Mouse (Mus musculus) yolk sac, embryonic 10.5 days (tissue): Measurements from ENCODE around the gene Stt3b.
"Not testable (repeated sequence)": the region's sequence is repeated elsewhere in the genome, so short reads cannot be mapped to it uniquely, and the experiment has no call there.

Source experiments
- DNase-seq: peaks from one replicate; pipeline ENCODE4 v3.0.0-alpha.2; 2017; ENCODE audit warnings: low spot score

Stt3b gene

DNA sequence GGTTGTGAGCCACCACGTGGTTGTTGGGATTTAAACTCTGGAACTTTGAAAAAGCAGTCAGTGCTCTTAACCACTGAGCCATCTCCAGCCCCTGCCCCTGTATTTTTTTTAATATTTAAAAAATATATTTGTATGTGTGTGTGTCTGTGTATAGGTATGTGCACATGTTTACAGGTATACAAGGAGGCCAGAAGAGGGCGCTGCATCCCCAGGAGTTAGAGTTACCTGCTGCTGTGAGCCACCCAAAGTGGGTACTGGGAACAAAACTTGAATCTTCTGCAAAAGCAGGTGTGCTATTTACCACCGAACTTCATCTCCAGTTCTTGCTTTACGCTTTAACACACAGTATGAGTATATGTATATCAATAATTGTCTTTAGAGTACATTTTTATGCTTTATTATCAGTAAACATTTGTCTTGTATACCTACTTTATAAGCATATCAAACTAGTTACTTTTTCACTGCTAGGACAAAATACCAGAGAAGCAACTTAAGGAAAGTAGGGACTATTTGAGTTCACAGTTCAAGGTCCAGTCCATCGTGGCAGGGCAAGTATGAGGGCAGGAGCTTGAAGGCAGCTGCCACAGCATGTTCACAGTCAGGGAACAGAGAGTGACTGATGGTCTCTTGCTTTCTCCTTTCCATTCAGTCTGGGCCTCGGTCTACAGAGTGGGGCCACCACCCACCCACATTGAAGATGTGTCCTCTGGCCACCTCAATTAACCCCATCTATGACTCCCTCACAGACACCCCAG is 8.6 kb upstream of the Stt3b start:
- no peak for DNase-seq

DNA sequence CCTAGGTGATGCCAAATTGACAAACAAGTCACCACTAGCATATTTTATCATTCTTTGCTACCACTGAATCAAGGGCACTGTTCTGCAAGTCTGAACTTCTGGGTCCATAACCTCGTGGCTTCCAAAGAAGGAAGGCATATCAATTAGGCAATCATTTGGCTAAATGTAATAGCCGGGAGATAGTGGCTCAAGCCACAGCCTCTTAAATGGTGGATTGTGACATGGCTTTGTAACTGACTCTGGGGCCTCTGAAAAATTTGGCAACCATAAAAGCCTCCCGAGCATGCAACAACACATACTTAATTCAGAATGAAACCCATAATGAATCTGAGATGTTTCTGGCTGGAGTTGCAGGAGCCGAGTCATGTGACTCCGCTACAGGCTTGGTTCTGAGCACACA is 6.8 kb upstream of the Stt3b start:
- DNase-seq = no peak

DNA sequence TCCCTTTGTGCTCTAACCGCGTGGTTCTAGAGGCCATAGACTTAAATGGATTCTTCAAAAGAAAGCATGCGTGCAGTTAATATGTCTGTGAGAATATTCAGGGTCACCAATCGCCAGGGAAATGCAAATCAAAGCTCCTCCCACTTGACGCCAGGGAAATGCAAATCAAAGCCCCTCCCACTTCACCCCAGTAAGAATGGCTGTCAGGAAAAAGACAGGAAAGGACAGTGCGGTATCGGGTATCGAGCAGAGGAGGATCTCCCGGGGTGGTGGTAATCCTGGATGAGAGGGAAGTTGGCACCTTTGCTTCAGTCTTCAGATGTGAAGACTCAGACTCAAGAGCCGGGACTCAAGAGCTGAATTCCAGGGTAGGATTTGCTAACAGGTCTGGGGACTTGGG is 4.3 kb upstream of the Stt3b start:
- DNase-seq = peak; percentile 63

DNA sequence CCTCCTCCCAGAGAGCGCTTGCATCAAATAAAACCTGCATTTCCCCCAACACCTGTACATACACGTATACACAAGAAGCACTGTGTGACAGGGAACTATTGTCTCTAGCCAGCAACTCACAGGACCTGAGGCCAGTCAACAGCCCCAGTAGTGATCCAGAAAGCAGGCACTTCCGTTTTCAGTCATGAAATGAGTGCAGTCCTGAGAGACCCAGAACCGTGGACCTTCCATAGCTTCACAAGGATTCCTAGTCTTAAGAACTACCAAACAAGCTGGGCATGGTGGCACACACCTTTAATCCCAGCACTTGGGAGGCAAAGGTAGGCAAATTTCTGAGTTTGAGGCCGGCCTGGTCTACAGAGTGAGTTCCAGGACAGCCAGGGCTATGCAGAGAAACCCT is 3.6 kb upstream of the Stt3b start:
- no peak for DNase-seq

DNA sequence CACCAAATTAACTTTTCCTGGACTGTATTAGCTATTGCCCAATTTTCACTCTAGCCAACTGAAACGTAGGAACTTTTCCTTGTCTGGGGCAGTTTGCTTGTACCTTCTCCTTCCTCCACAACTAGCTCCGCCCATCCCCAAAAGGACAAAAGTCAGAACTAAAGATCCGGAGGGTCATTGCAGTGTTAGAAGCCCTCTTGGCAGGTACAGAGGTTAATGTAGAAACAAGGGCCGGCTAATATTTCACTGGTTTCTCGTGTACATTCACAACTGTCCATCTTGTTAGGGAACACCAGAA is 951 bp upstream of the Stt3b start:
- DNase-seq = peak; percentile 82

DNA sequence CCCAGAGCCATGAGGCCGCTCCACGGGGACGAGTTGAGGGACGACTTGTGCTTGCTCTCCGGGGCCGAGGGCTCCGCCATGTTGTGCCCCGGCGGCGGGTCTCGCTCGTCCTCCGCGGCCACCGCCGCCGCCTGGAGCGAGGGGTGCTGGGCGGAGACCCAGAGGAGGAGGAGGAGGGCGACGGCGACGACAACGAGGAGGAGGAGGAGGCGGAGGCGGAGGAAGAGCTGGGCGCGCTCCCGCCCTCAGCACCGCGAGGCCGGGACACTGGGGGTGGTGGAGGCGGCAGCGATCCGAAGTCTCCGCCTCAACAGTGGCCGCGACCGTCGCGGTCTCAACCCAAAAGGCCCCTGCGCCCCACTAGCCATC is 260 bp downstream of the Stt3b start:
- no peak for DNase-seq

DNA sequence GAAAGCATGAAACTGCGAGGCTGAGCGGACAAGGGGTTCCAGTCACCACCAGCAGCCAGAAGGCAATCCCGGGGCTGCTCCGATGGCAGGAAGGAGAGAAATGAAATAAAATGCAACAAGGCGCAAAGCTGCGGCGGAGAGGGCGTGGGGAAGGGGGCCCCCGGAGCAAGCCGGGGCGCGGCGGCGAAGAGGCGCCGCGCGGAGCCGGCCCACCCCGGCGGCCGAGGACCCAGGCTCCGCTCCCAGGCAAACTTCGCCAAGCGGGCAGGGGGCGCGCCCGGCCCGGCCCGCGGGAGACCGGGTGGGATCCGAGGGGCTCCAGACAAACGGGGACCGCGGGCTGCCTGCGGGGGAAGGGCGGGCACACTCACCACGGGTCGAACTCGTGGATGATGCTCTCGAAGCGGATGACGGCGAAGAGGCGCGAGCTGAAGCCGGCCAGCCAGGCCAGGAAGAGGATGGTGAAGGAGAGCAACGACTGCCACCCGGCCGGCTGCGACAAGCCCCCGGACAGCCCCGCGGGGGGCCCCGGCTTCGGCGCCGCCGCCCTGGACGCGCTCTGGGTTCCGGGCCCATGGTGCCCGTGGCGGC is 745 bp downstream of the Stt3b start:
- DNase-seq = no peak

DNA sequence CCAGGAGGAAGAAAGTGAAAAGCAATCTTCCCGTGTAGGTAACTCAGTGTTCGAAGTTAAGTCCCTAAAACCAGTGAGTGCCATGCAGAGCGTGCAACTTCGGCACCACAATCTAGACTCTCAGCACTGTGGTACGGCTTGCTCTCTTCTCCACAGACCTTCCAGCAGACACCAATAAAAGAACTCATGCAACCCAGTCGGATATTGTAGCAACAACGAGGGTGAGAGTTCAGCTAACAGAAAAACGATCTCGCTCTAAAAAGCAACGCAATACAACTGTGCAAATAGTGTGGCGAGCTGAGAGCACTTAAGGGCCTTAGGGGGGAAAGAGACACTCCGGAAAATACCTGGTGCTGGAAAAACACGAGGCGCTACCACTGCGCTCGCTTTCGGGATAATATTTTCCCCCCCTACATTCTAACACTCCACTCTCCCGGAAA is 1.3 kb downstream of the Stt3b start:
- peak; percentile 54 for DNase-seq

DNA sequence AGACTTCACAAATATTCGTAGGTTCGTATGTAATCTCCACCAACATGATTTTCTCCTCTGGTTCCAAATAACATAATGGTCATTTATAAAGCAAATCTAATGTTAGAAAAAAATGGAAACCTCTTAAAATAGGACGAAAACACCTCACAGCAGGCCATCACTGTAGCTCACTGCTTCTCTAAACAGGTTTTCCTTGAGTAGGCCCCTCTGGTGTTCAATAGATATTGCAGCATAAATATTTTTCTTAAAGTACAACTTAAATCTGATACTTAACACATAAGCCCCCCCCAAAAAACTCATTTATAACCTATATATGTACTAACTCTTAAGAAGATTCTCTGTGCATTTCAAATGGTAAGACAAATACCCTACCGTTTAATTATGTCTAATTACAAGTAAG is 1.8 kb downstream of the Stt3b start:
- DNase-seq = no peak

DNA sequence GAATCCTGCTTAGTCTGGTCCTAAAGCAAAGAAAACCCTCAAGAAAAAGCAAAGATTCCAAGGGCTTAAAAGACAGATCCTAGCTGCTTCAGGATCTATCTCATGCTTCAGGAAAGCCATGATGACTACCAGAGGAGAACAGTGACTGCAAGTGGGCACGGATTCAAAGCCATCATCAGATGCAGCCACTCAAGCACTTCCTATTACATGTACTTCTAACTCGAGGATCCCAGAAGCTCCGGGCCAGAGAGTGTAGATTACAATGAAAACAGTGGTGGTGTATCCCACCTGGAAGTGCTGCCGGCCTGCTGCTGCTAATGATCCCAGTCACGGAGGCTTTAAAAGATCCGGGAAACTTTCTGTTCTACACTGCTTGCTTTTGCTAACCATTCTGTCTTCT is 4.0 kb downstream of the Stt3b start:
- no peak for DNase-seq

DNA sequence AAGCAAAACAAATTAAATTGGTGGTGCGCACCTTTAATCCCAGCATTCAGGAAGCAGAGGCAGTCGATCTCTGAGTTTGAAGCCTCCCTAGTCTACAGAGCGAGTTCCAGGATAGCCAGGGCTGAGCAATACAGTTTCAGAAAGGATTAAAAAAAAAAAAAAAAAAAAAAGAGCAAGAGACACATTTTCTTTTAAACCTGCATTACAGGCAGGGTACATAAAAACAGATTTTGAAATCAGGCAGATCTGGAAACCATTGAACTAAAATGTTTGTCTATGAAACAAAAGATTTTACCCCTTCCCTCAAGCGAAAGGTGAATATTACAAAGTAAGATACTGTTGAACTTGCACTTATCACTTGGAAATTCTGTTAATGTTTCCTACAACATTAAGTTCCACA is 6.1 kb downstream of the Stt3b start:
- no peak for DNase-seq

DNA sequence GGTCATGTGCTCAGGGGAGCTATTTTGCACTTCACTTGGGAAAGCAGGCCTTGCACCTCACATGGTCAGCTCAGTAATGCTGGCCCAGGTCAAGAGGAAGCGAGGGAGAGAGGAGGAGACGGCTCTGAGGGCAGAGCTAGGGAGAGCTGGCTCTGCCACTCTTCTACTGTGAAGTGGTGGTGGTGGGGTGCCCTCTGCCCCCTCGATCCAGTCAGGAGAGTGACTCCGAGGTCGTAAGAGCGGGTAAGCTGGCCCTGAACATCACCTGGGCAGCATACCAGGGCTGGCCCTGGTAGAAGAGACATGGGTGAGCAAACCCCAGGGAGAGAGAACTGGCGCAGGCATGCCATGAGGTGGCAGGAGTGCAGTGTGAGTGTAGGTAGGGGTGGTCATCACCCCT is 8.6 kb downstream of the Stt3b start:
- DNase-seq = no peak

DNA sequence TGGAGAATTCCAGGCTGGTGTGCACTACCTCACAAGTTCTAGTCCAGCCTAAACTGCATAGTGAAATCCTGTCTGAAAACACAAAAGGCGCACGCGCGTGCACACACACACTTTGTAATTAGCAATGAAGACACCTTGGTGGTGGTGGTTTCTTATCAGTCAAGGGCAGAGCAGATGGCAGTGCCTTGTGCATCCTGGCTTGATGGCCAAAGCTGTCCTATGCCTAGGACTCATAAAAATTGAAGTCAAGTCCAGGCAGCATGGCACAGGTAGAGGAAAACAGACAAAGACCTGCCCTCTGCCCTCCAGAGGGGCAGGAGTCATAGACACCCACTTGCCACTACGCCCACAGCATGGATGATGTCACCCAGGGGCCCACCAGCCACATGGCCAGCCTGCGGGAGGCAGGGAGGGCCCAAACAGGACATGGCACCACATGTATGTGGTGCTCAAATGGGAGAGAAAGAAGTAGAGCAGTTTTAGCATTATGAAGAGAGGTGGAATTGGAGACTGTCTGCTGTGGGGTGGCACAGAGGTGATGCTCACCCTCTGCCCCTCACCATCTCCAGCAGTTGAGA is 9.1 kb downstream of the Stt3b start:
- DNase-seq = no peak

DNA sequence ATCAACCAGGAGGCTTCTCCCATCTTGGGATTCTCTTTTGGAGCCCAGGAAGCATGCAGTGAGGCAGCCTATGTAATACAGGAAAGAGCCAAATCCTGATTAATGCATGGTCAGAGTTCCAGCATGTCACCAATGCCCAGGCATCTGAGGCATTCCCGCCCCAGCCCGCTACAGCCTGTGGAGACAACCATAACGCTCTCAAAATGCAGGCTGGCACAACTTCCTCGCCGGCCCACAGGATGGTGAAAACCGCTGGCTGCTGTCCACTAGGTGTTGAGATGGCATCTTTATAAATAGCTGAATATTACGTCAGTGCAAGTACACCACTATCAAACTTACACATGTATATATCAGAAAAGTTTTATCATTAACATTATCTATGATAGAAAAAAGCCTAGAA is 13.5 kb downstream of the Stt3b start:
- no peak for DNase-seq

DNA sequence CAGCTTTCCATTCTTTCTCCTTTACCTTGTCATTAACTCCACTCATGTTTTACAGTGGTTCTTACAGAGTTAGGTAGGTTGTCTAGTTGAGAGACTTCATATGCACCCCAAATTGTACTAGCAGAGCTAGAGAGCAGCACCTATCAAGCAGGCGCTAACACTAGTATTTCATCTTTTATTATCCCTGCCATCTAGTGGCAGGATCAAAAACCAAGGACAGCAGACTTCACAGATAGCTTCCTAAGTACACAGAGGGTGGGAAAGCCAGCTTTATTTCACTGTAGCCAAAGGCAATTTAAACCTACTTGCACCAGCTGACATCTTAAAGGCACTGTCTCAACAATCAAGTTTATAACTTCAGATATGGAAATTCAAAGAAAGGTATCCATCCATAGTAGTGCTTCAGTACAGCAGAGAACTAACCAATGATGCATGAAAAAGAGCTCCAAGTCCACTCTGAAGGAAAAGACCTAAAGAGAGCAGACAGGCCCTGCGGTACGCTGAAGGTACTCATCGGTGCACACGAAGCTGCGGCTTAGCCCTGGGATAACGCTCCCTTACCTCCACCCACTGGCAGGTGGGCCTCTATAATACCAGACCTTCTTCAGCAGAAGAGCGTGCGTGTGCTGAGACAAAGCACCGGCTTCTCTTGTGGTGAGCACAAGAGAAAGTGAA is 16.2 kb downstream of the Stt3b start:
- no peak for DNase-seq

DNA sequence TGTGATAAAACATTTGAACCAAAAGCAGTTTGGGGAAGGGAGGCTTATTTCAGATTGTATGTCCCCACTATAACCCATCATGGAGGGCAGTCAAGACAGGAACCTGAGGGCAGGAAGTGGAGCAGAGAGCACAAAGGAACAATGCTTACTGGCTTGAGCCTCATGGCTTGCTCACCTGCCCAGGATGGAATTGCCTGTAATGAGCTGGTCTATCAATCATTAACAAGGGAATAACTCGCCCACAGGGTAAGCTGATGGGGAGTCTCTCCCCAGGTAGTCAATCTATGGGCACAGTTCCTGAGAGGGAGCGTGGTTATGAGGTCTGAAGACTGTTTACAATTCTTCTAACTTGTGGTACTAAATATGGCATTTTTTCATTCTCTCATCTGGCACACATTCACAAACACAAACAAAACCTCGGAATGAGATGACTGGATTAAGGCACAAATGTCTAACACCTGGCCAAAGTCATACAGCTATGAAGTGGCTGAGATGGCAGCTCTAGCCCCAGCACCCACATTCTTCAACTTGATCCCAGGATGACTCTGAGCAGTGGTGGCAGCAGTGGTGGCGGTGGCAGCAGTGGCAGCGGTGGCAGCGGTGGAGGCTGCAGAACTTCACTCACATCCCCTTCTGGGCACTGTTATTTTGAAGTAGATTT is 22.3 kb downstream of the Stt3b start:
- peak; percentile 32 for DNase-seq

DNA sequence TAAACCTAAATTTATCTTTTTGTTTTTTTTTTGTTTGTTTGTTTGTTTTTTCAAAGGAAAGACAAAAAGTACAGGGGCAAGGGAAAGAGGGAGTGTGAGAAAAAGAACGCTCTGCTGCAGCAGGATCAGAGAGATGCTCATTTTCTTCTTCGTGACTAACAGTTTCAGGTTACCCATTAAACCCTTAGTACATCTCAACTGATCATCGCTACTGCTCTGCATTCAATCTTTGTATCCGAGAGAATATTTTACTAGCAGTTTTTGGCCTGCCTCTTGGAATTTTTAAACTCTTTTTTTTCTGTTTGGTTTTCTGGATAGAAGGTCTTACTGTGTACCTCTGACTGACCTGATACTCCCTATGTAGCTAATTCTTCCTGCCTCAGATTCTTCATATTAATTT is 25.8 kb downstream of the Stt3b start:
- DNase-seq = no peak

DNA sequence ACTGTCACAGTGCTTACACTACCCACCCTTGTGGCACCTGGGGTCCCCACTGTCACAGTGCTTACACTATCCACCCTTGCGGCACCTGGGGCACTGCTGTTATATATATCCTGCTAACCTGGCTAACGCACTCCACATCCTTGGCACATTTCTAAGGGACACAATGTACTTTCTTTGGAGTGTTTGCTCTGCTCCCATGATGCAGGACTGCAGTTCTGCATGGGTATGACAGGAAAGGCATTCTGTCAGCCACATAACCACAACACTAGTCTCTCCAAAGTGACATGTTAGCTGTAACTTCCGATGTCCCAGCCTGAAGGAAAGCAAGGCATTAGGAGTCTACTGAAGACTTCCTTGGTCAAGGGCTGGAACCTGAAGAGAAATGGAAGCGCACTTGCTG is 26.8 kb downstream of the Stt3b start:
- no peak for DNase-seq

DNA sequence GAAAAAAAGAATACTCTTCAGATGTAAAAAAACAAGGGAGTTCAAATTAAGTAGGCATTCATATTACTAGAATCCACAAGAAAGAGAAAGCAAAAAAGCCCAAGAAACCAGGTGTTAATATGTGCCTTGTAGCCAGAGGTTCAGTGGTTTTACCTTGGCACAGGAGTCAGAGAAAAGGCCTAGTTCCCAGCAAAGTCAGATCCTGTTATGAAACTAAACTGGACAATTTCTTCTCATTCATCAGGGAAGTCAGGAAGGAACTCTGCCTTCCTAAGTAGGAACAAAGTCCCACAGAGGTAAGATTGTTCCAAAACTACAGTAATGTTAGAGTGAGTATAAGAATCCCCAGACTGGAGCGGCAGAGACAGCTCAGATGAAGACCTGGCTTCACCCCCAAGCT is 31.6 kb downstream of the Stt3b start:
- no peak for DNase-seq

DNA sequence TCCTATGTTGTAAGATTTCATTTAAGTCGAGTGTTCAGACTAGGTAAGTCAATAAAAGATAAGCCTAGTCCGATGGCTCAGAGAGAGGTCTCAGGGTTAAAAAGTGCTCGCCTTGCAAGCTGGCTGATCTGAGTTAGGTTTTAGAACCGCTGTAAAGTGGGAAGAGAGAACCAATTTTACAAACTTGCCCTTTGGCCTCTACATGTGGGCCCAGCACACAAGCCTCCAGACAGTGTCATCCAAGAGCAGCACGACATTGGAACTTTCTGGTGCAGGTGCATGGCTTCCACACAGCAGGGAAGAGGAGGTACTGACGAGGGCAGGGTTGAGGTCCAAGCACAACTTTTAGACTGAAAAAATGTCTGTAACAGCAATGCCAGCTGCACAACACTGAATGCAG is 35.4 kb downstream of the Stt3b start:
- DNase-seq = peak; percentile 55

DNA sequence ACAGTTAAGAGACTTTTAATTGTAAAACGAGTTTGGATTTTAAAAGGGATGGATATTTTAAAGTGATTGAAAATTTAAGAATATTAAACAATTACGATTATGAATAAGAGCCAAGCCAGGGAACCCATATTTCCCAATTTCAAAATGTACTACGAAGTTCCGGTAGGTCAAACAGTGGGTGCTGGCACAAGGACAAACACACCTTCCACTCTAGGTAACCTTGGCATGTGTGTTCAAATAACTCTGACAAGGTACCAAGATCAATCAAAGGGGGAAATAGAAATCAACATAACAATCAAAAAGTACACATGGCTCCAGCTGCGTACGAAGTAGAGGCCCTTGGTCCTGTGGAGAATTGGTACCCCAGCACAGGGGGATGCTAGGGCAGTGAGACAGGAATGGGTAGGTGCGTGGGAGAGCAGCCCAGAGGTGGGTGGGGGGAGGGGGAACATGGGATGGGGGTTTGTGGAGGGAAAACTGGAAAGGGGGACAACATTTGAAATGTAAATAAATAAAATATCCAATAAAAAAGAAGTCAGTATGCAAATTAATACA is 37.0 kb downstream of the Stt3b start:
- DNase-seq = no peak

DNA sequence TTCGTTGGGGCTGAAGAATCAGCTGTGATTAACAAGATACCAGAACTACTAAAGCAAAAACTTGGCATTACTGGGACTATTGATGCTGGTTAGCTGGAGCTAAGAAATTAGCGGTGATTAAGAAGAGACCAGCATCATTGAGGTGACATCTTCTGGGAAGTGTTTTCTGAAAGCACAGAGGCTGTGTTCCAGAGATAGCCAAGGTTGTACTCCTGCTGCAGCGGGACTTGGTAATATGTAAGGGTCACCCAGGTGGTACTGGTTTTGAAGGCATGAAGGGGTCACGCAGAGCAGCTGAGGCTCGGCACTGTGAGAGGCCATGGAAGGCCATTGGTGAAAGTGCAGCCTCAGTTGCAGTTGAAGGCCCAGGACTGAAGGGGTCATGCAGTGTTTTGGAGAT is 37.8 kb downstream of the Stt3b start:
- DNase-seq = not testable (repeated sequence)

DNA sequence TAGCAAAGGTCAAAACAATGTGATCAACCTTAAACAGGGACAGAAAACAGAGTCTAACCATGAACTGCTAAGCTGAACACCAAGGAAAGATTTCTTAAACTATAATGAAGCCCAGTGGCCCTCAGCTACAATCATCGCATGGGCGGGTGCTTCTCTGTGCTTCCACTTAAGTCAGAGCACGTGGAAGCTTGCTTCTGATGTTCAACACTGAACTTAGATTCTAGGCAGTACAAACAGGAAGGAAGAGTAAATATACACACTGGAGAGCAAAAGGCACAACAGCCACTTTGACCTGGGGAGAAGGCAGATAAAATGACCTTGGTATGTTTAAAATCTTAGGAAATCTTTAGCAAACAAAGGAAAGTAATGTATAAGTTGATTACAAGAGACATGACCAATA is 38.7 kb downstream of the Stt3b start:
- peak; percentile 37 for DNase-seq
